Mouse (Mus musculus): Measurements from ENCODE around the gene Homer1. TPM values are rescaled to one million over a fixed set of nuclear protein-coding genes. Genes with fewer than 3 reads are reported as not detected.
A peak's percentile ranks its signal among the peaks of the same experiment; 100 is the strongest.

The Homer1 gene
- polyA plus RNA-seq, 1 experiment: 4.4 TPM

GRCm38 (mm10) chr13:93368812-93369584 is 69.6 kb downstream of the Homer1 start:
- Histone ChIP-seq H3K4me3 (replicated peaks; ENCODE audit: control insufficient read depth, low read depth, low read length) (no peak overlapping the region), H3K4me1 (ENCODE audit: control insufficient read depth, insufficient read depth, low read length) (no peaks in the 10 kb centered on the region; the same call in 1 of the 2 replicates), H3K27ac (ENCODE audit: control insufficient read depth, insufficient read depth, low read depth, low read length, poor library complexity) (no peak overlapping the region)
- no peak for TF ChIP-seq POLR2A (IDR thresholded peaks at IDR 0.05; ENCODE audit: borderline replicate concordance, control insufficient read depth, low read depth, low read length)
- TF ChIP-seq CTCF (IDR thresholded peaks at IDR 0.05; ENCODE audit: control insufficient read depth, insufficient read depth, low read length): no peak
- WGBS: 87% methylated on average over 7 of the region's 7 CpGs

- Histone ChIP-seq H3K4me3 (replicated peaks; ENCODE audit: control insufficient read depth, low read depth, low read length) (no peak overlapping the region), H3K4me1 (ENCODE audit: control insufficient read depth, insufficient read depth, low read length) (no peaks in the 10 kb centered on the region; the same call in 1 of the 2 replicates), H3K27ac (ENCODE audit: control insufficient read depth, insufficient read depth, low read depth, low read length, poor library complexity) (no peak overlapping the region)
- WGBS: 92% methylated on average over 5 of the region's 5 CpGs
- no peak for TF ChIP-seq CTCF (IDR thresholded peaks at IDR 0.05; ENCODE audit: control insufficient read depth, insufficient read depth, low read length)
- no peak for TF ChIP-seq POLR2A (IDR thresholded peaks at IDR 0.05; ENCODE audit: borderline replicate concordance, control insufficient read depth, low read depth, low read length)
Measured at GRCm38 (mm10) chr13:93374457-93374856, 75.0 kb downstream of the Homer1 start.

- no peak for TF ChIP-seq CTCF (IDR thresholded peaks at IDR 0.05; ENCODE audit: control insufficient read depth, insufficient read depth, low read length)
- TF ChIP-seq POLR2A (IDR thresholded peaks at IDR 0.05; ENCODE audit: borderline replicate concordance, control insufficient read depth, low read depth, low read length): no peak
- WGBS: 72% methylated on average over 1 of the region's 1 CpGs
- Histone ChIP-seq H3K4me1 (ENCODE audit: control insufficient read depth, insufficient read depth, low read length) (peaks cover 1% of the 10 kb centered on the region; the same call in 1 of the 2 replicates), H3K4me3 (replicated peaks; ENCODE audit: control insufficient read depth, low read depth, low read length) (no peak overlapping the region), H3K27ac (ENCODE audit: control insufficient read depth, insufficient read depth, low read depth, low read length, poor library complexity) (no peak overlapping the region)
Measured at GRCm38 (mm10) chr13:93378493-93378892, 79.1 kb downstream of the Homer1 start.

- H3K27ac ChIP-seq (ENCODE audit: control insufficient read depth, insufficient read depth, low read depth, low read length, poor library complexity): peak overlapping the region; percentile 41
- 72% methylated on average over 8 of the region's 8 CpGs for WGBS
- peaks cover 1% of the 10 kb centered on the region; the same call in 1 of the 2 replicates for H3K4me1 ChIP-seq (ENCODE audit: control insufficient read depth, insufficient read depth, low read length)
- TF ChIP-seq CTCF (IDR thresholded peaks at IDR 0.05; ENCODE audit: control insufficient read depth, insufficient read depth, low read length) (no peak), POLR2A (IDR thresholded peaks at IDR 0.05; ENCODE audit: borderline replicate concordance, control insufficient read depth, low read depth, low read length) (no peak)
- no peak overlapping the region for H3K4me3 ChIP-seq (replicated peaks; ENCODE audit: control insufficient read depth, low read depth, low read length)
Measured at GRCm38 (mm10) chr13:93380399-93381063, 81.1 kb downstream of the Homer1 start.

- no peak overlapping the region for H3K4me3 ChIP-seq (replicated peaks; ENCODE audit: control insufficient read depth, low read depth, low read length)
- no peak overlapping the region for H3K27ac ChIP-seq (ENCODE audit: control insufficient read depth, insufficient read depth, low read depth, low read length, poor library complexity)
- 49% methylated on average over 1 of the region's 1 CpGs for WGBS
- peaks cover 1% of the 10 kb centered on the region; the same call in 1 of the 2 replicates for H3K4me1 ChIP-seq (ENCODE audit: control insufficient read depth, insufficient read depth, low read length)
- TF ChIP-seq POLR2A (IDR thresholded peaks at IDR 0.05; ENCODE audit: borderline replicate concordance, control insufficient read depth, low read depth, low read length) (no peak), CTCF (IDR thresholded peaks at IDR 0.05; ENCODE audit: control insufficient read depth, insufficient read depth, low read length) (no peak)
Measured at GRCm38 (mm10) chr13:93381301-93381700, 81.9 kb downstream of the Homer1 start.

- Histone ChIP-seq H3K27ac (ENCODE audit: control insufficient read depth, insufficient read depth, low read depth, low read length, poor library complexity) (0 out of 2 replicates have a peak overlapping the region, but pooled peaks have one; percentile 20), H3K4me1 (ENCODE audit: control insufficient read depth, insufficient read depth, low read length) (peaks cover 3% of the 10 kb centered on the region; the same call in 1 of the 2 replicates), H3K4me3 (replicated peaks; ENCODE audit: control insufficient read depth, low read depth, low read length) (no peak overlapping the region)
- no peak for TF ChIP-seq CTCF (IDR thresholded peaks at IDR 0.05; ENCODE audit: control insufficient read depth, insufficient read depth, low read length)
- no peak for TF ChIP-seq POLR2A (IDR thresholded peaks at IDR 0.05; ENCODE audit: borderline replicate concordance, control insufficient read depth, low read depth, low read length)
- WGBS: 68% methylated on average over 5 of the region's 5 CpGs
Measured at GRCm38 (mm10) chr13:93383092-93383491, 83.7 kb downstream of the Homer1 start.

GRCm38 (mm10) chr13:93383620-93384019 is 84.2 kb downstream of the Homer1 start:
- WGBS: 51% methylated on average over 2 of the region's 2 CpGs
- TF ChIP-seq POLR2A (IDR thresholded peaks at IDR 0.05; ENCODE audit: borderline replicate concordance, control insufficient read depth, low read depth, low read length) (no peak), CTCF (IDR thresholded peaks at IDR 0.05; ENCODE audit: control insufficient read depth, insufficient read depth, low read length) (no peak)
- Histone ChIP-seq H3K27ac (ENCODE audit: control insufficient read depth, insufficient read depth, low read depth, low read length, poor library complexity) (no peak overlapping the region), H3K4me3 (replicated peaks; ENCODE audit: control insufficient read depth, low read depth, low read length) (no peak overlapping the region), H3K4me1 (ENCODE audit: control insufficient read depth, insufficient read depth, low read length) (peaks cover 3% of the 10 kb centered on the region; the same call in 1 of the 2 replicates)

GRCm38 (mm10) chr13:93384481-93384880 is 85.0 kb downstream of the Homer1 start:
- H3K4me1 ChIP-seq (ENCODE audit: control insufficient read depth, insufficient read depth, low read length): peaks cover 3% of the 10 kb centered on the region; the same call in 1 of the 2 replicates
- no peak overlapping the region for H3K27ac ChIP-seq (ENCODE audit: control insufficient read depth, insufficient read depth, low read depth, low read length, poor library complexity)
- no peak overlapping the region for H3K4me3 ChIP-seq (replicated peaks; ENCODE audit: control insufficient read depth, low read depth, low read length)
- WGBS: 97% methylated on average over 1 of the region's 1 CpGs
- TF ChIP-seq POLR2A (IDR thresholded peaks at IDR 0.05; ENCODE audit: borderline replicate concordance, control insufficient read depth, low read depth, low read length): no peak
- TF ChIP-seq CTCF (IDR thresholded peaks at IDR 0.05; ENCODE audit: control insufficient read depth, insufficient read depth, low read length): no peak
